Mouse (Mus musculus) lung, adult 2 months (tissue): Measurements from ENCODE around the gene Purb.

ENCODE experiments used
- CTCF ChIP-seq: fragments of 200-500 bp; IDR thresholded peaks from 2 replicates; pipeline ENCODE4 v1.5.1; 2011; ENCODE audit warnings: mild to moderate bottlenecking, low read length, control low read depth; ENCODE audit not compliant: insufficient read depth
- POLR2A ChIP-seq: fragments of 200-500 bp; IDR thresholded peaks from 2 replicates; pipeline ENCODE4 v1.6.1; 2011; ENCODE audit warnings: low read depth, mild to moderate bottlenecking, control low read depth, low read length, borderline replicate concordance; ENCODE audit errors: extremely low read depth

DNA sequence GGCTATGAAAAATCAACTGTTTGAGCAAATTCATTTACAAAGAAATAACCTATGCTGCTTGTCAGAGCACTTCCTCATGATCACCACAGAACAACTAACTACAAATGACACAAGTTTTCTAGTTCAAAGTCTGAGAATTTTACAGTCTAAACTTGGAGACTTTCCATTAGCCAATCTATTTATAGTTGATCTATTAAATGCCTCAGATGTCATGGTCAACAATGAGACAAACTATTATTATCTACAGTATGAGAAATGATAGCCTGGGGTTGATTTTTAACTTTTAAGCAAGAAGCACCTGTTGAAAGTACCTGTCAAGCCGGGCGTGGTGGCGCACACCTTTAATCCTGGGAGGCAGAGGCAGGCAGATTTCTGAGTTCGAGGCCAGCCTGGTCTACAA lies 33.2 kb downstream of the Purb start:
- TF ChIP-seq CTCF (no peak), POLR2A (no peak)
